Mouse (Mus musculus): Measurements from ENCODE around the gene Ugt1a5. TPM values are rescaled to one million over a fixed set of nuclear protein-coding genes. Genes with fewer than 3 reads are reported as not detected.

Ugt1a5 gene
- polyA plus RNA-seq, 1 experiment from 2014 or later, result not detected

- Histone ChIP-seq H3K4me3 (ENCODE audit: low read depth, low read length) (no peak overlapping the region), H3K4me1 (ENCODE audit: control insufficient read depth, insufficient read depth, low read length) (no peaks in the 10 kb centered on the region), H3K9me3 (ENCODE audit: control insufficient read depth, low read length) (peaks cover 75% of the 10 kb centered on the region), H3K36me3 (ENCODE audit: control insufficient read depth, insufficient read depth, low read length) (no peaks in the 10 kb centered on the region; the same call in 1 of the 2 replicates), H3K27me3 (ENCODE audit: control insufficient read depth, insufficient read depth, low read length) (no peaks in the 10 kb centered on the region), H3K9ac (ENCODE audit: low read length) (no peak overlapping the region), H3K4me2 (ENCODE audit: low read depth, severe bottlenecking) (no peak overlapping the region), H3K27ac (replicated peaks; ENCODE audit: low read depth, low read length) (no peak overlapping the region)
- 71% methylated on average over 7 of the region's 7 CpGs for WGBS
- DNase-seq (ENCODE audit: low spot score), result no peak
- ATAC-seq (ENCODE audit: insufficient number of reproducible peaks, low FRiP score, low TSS enrichment, low read depth), result no peak
Observed at GRCm38 (mm10) chr1:88228121-88228520, 62.3 kb downstream of the Ugt1a5 start.

- Histone ChIP-seq H3K4me2 (ENCODE audit: low read depth, severe bottlenecking) (no peak overlapping the region), H3K9ac (ENCODE audit: low read length) (no peak overlapping the region), H3K4me1 (ENCODE audit: control insufficient read depth, insufficient read depth, low read length) (no peaks in the 10 kb centered on the region), H3K36me3 (ENCODE audit: control insufficient read depth, insufficient read depth, low read length) (no peaks in the 10 kb centered on the region; the same call in 1 of the 2 replicates), H3K27me3 (ENCODE audit: control insufficient read depth, insufficient read depth, low read length) (no peaks in the 10 kb centered on the region), H3K27ac (replicated peaks; ENCODE audit: low read depth, low read length) (no peak overlapping the region), H3K4me3 (ENCODE audit: low read depth, low read length) (no peak overlapping the region), H3K9me3 (ENCODE audit: control insufficient read depth, low read length) (peaks cover 89% of the 10 kb centered on the region)
- WGBS, result 83% methylated on average over 3 of the region's 3 CpGs
- DNase-seq (ENCODE audit: low spot score) (no peak), ATAC-seq (ENCODE audit: insufficient number of reproducible peaks, low FRiP score, low TSS enrichment, low read depth) (no peak)
Observed at GRCm38 (mm10) chr1:88229566-88229965, 63.8 kb downstream of the Ugt1a5 start.

- WGBS, result 88% methylated on average over 5 of the region's 5 CpGs
- H3K4me2 ChIP-seq (ENCODE audit: low read depth, severe bottlenecking), result no peak overlapping the region
- peaks cover 93% of the 10 kb centered on the region for H3K9me3 ChIP-seq (ENCODE audit: control insufficient read depth, low read length)
- H3K4me3 ChIP-seq (ENCODE audit: low read depth, low read length), result no peak overlapping the region
- H3K36me3 ChIP-seq (ENCODE audit: control insufficient read depth, insufficient read depth, low read length), result no peaks in the 10 kb centered on the region; the same call in 1 of the 2 replicates
- no peaks in the 10 kb centered on the region for H3K27me3 ChIP-seq (ENCODE audit: control insufficient read depth, insufficient read depth, low read length)
- H3K9ac ChIP-seq (ENCODE audit: low read length), result no peak overlapping the region
- ATAC-seq (ENCODE audit: insufficient number of reproducible peaks, low FRiP score, low TSS enrichment, low read depth) (no peak), DNase-seq (ENCODE audit: low spot score) (no peak)
- H3K4me1 ChIP-seq (ENCODE audit: control insufficient read depth, insufficient read depth, low read length), result no peaks in the 10 kb centered on the region
- H3K27ac ChIP-seq (replicated peaks; ENCODE audit: low read depth, low read length), result no peak overlapping the region
Observed at GRCm38 (mm10) chr1:88229986-88230385, 64.2 kb downstream of the Ugt1a5 start.

- H3K9ac ChIP-seq (ENCODE audit: low read length), result no peak overlapping the region
- 75% methylated on average over 7 of the region's 7 CpGs for WGBS
- H3K4me1 ChIP-seq (ENCODE audit: control insufficient read depth, insufficient read depth, low read length), result no peaks in the 10 kb centered on the region
- no peak for DNase-seq (ENCODE audit: low spot score)
- ATAC-seq (ENCODE audit: insufficient number of reproducible peaks, low FRiP score, low TSS enrichment, low read depth), result no peak
- H3K4me3 ChIP-seq (ENCODE audit: low read depth, low read length), result no peak overlapping the region
- H3K9me3 ChIP-seq (ENCODE audit: control insufficient read depth, low read length), result peaks cover 96% of the 10 kb centered on the region
- no peak overlapping the region for H3K4me2 ChIP-seq (ENCODE audit: low read depth, severe bottlenecking)
- no peak overlapping the region for H3K27ac ChIP-seq (replicated peaks; ENCODE audit: low read depth, low read length)
- H3K27me3 ChIP-seq (ENCODE audit: control insufficient read depth, insufficient read depth, low read length), result no peaks in the 10 kb centered on the region
- H3K36me3 ChIP-seq (ENCODE audit: control insufficient read depth, insufficient read depth, low read length), result no peaks in the 10 kb centered on the region; the same call in 1 of the 2 replicates
Observed at GRCm38 (mm10) chr1:88230421-88230820, 64.6 kb downstream of the Ugt1a5 start.

GRCm38 (mm10) chr1:88230981-88231802, 65.4 kb downstream of the Ugt1a5 start:
- DNase-seq (ENCODE audit: low spot score) (no peak), ATAC-seq (ENCODE audit: insufficient number of reproducible peaks, low FRiP score, low TSS enrichment, low read depth) (no peak)
- no peak overlapping the region for H3K4me2 ChIP-seq (ENCODE audit: low read depth, severe bottlenecking)
- no peaks in the 10 kb centered on the region for H3K4me1 ChIP-seq (ENCODE audit: control insufficient read depth, insufficient read depth, low read length)
- peaks cover 97% of the 10 kb centered on the region for H3K9me3 ChIP-seq (ENCODE audit: control insufficient read depth, low read length)
- H3K36me3 ChIP-seq (ENCODE audit: control insufficient read depth, insufficient read depth, low read length), result no peaks in the 10 kb centered on the region; the same call in 1 of the 2 replicates
- no peaks in the 10 kb centered on the region for H3K27me3 ChIP-seq (ENCODE audit: control insufficient read depth, insufficient read depth, low read length)
- H3K27ac ChIP-seq (replicated peaks; ENCODE audit: low read depth, low read length), result no peak overlapping the region
- 79% methylated on average over 6 of the region's 6 CpGs for WGBS
- H3K4me3 ChIP-seq (ENCODE audit: low read depth, low read length), result no peak overlapping the region
- H3K9ac ChIP-seq (ENCODE audit: low read length), result no peak overlapping the region

GRCm38 (mm10) chr1:88231803-88232499, 66.1 kb downstream of the Ugt1a5 start:
- Histone ChIP-seq H3K4me3 (ENCODE audit: low read depth, low read length) (no peak overlapping the region), H3K4me2 (ENCODE audit: low read depth, severe bottlenecking) (no peak overlapping the region), H3K4me1 (ENCODE audit: control insufficient read depth, insufficient read depth, low read length) (no peaks in the 10 kb centered on the region), H3K9ac (ENCODE audit: low read length) (no peak overlapping the region), H3K27ac (replicated peaks; ENCODE audit: low read depth, low read length) (no peak overlapping the region), H3K27me3 (ENCODE audit: control insufficient read depth, insufficient read depth, low read length) (no peaks in the 10 kb centered on the region), H3K9me3 (ENCODE audit: control insufficient read depth, low read length) (peaks cover 95% of the 10 kb centered on the region), H3K36me3 (ENCODE audit: control insufficient read depth, insufficient read depth, low read length) (no peaks in the 10 kb centered on the region; the same call in 1 of the 2 replicates)
- no peak for DNase-seq (ENCODE audit: low spot score)
- no peak for ATAC-seq (ENCODE audit: insufficient number of reproducible peaks, low FRiP score, low TSS enrichment, low read depth)
- WGBS, result 68% methylated on average over 7 of the region's 7 CpGs

GRCm38 (mm10) chr1:88232664-88233380, 67.0 kb downstream of the Ugt1a5 start:
- Histone ChIP-seq H3K36me3 (ENCODE audit: control insufficient read depth, insufficient read depth, low read length) (no peaks in the 10 kb centered on the region; the same call in 1 of the 2 replicates), H3K4me3 (ENCODE audit: low read depth, low read length) (no peak overlapping the region), H3K4me1 (ENCODE audit: control insufficient read depth, insufficient read depth, low read length) (no peaks in the 10 kb centered on the region), H3K9ac (ENCODE audit: low read length) (no peak overlapping the region), H3K4me2 (ENCODE audit: low read depth, severe bottlenecking) (no peak overlapping the region), H3K27me3 (ENCODE audit: control insufficient read depth, insufficient read depth, low read length) (no peaks in the 10 kb centered on the region), H3K9me3 (ENCODE audit: control insufficient read depth, low read length) (peaks cover 95% of the 10 kb centered on the region), H3K27ac (replicated peaks; ENCODE audit: low read depth, low read length) (no peak overlapping the region)
- 57% methylated on average over 3 of the region's 3 CpGs for WGBS
- DNase-seq (ENCODE audit: low spot score) (no peak), ATAC-seq (ENCODE audit: insufficient number of reproducible peaks, low FRiP score, low TSS enrichment, low read depth) (no peak)

Measured in limb, embryonic 11.5 days (tissue).